In genomic region chr19:47014447-47015381, GRCm38 (mm10) we compare ENCODE assay signal across 8 mouse cellular contexts. TPM values are rescaled to one million over a fixed set of nuclear protein-coding genes. Genes with fewer than 3 reads are reported as not detected.
DNase-seq lines count a peak whose midpoint lies in the region; ATAC-seq lines count a peak whose summit lies in the region.

Gene Ina (plus strand): TSS chr19:47014698.
Gene Nt5c2 (minus strand): TSS chr19:47015153.

- no peak within 1 kb of the TSS for H3K27ac ChIP-seq in lung, embryonic 15.5 days
- H3K27ac ChIP-seq in liver, embryonic 12.5 days = no peak within 1 kb of the TSS

- under 1% methylated on average over 121 of the region's 124 CpGs for WGBS in lung, embryonic 15.5 days
- 2% methylated on average over 123 of the region's 124 CpGs for WGBS in liver, embryonic 12.5 days (ENCODE audit: insufficient replicate concordance)

- no peaks in the 10 kb centered on the region for H3K9me3 ChIP-seq in lung, embryonic 15.5 days
- no peaks in the 10 kb centered on the region for H3K9me3 ChIP-seq in liver, embryonic 12.5 days (replicated peaks)

- H3K4me3 ChIP-seq in lung, embryonic 15.5 days = peak within 1 kb of the TSS; percentile 46
- H3K4me3 ChIP-seq in liver, embryonic 12.5 days = peak within 1 kb of the TSS; percentile 34

- no peak for DNase-seq in lung, adult 18-20 months
- peak; percentile 92 to 94 for DNase-seq in cerebellum, postnatal 14 days
- peak; percentile 54 to 69 for DNase-seq in frontal cortex, postnatal 14 days (ENCODE audit: low spot score in 2 of 2)
- DNase-seq in kidney, postnatal 14 days = peak; percentile 55
- peak; percentile 15 for DNase-seq in ovary, postnatal 14 days (ENCODE audit: low spot score)
- DNase-seq in urinary bladder, postnatal 36 days (ENCODE audit: low spot score in 2 of 2) = peak; percentile 20 to 28

- peaks cover 18% of the 10 kb centered on the region for H3K4me1 ChIP-seq in lung, embryonic 15.5 days
- H3K4me1 ChIP-seq in liver, embryonic 12.5 days = peaks cover 18% of the 10 kb centered on the region

- H3K9ac ChIP-seq in lung, embryonic 15.5 days = no peak within 1 kb of the TSS
- H3K9ac ChIP-seq in liver, embryonic 12.5 days = no peak within 1 kb of the TSS

- H3K27me3 ChIP-seq in lung, embryonic 15.5 days = peaks cover 66% of the 10 kb centered on the region
- H3K27me3 ChIP-seq in liver, embryonic 12.5 days (replicated peaks) = peaks cover 94% of the 10 kb centered on the region

- ATAC-seq in lung, embryonic 15.5 days (ENCODE audit: borderline replicate concordance, extremely low read depth, low FRiP score, low TSS enrichment) = peak; percentile 77
- ATAC-seq in liver, embryonic 12.5 days = peak; percentile 32; the same call in 1 of the 2 replicates

- H3K4me2 ChIP-seq in lung, embryonic 15.5 days = peak within 1 kb of the TSS; percentile 82
- peak within 1 kb of the TSS; percentile 58 for H3K4me2 ChIP-seq in liver, embryonic 12.5 days

- H3K36me3 ChIP-seq in lung, embryonic 15.5 days = no peaks in the 10 kb centered on the region
- H3K36me3 ChIP-seq in liver, embryonic 12.5 days = no peaks in the 10 kb centered on the region

RNA-seq across cellular contexts. Expression of gene Ina, which starts in this region (rescaled TPM):
- 1.0 and 2.3 TPM in 2 replicates for polyA plus RNA-seq in lung, embryonic 15.5 days (2015; fragmentation: Nextera tagmentation; extraction: Ambion mirVana)
- 0.11 and 0.12 TPM in 2 replicates for polyA plus RNA-seq in liver, embryonic 12.5 days (2016; fragmentation: Nextera tagmentation; extraction: Ambion mirVana)

RNA-seq across cellular contexts. Expression of gene Nt5c2, which starts in this region (rescaled TPM):
- 85.4 and 86.0 TPM in 2 replicates for polyA plus RNA-seq in lung, embryonic 15.5 days (2015; fragmentation: Nextera tagmentation; extraction: Ambion mirVana)
- polyA plus RNA-seq in liver, embryonic 12.5 days (2016; fragmentation: Nextera tagmentation; extraction: Ambion mirVana) = 67.1 and 78.5 TPM in 2 replicates

Comparison
In these comparisons a context has a peak if more than half of its experiments do, and no peak if none do; other contexts are left out.
1. DNase-seq: peak in cerebellum, postnatal 14 days (2 of 2), frontal cortex, postnatal 14 days (2 of 2), kidney, postnatal 14 days (single experiment), ovary, postnatal 14 days (single experiment) and urinary bladder, postnatal 36 days (2 of 2); none in lung, adult 18-20 months (0 of 2).